Mouse (Mus musculus) stomach, postnatal 0 days (tissue): ENCODE results near the gene Ccdc92b. TPM values are rescaled to one million over a fixed set of nuclear protein-coding genes. Genes with fewer than 3 reads are reported as not detected.

Experiments
- ATAC-seq: fragments of 200-750 bp; cut with Nextera tagmentation; 2 replicates; pipeline ENCODE4 v1.8.0; 2017; ENCODE audit not compliant: low FRiP score, low TSS enrichment
- DNase-seq: peaks from one replicate; pipeline ENCODE4 v3.0.0-alpha.2; 2016; ENCODE audit warnings: low spot score
- H3K27ac ChIP-seq: fragments of 300-500 bp; sonication (generic); replicated peaks from 2 replicates; pipeline ENCODE4 v1.5.1; 2014; ENCODE audit warnings: mild to moderate bottlenecking, control low read depth
- H3K27me3 ChIP-seq: fragments of 300-500 bp; sonication (generic); 2 replicates; pipeline ENCODE4 v1.6.1; 2014; ENCODE audit warnings: low read length; ENCODE audit not compliant: control insufficient read depth, insufficient read depth
- H3K36me3 ChIP-seq: fragments of 300-500 bp; sonication (generic); 2 replicates; pipeline ENCODE4 v1.6.1; 2014; ENCODE audit warnings: low read length, mixed read lengths; ENCODE audit not compliant: control insufficient read depth, insufficient read depth
- H3K4me1 ChIP-seq: fragments of 300-500 bp; sonication (generic); replicated peaks from 2 replicates; pipeline ENCODE4 v1.6.1; 2014; ENCODE audit warnings: antibody characterized with exemption; ENCODE audit not compliant: control insufficient read depth, insufficient read depth
- H3K4me2 ChIP-seq: fragments of 300-500 bp; sonication (generic); replicated peaks from 2 replicates; pipeline ENCODE4 v1.6.1; 2014; ENCODE audit warnings: low read depth, mild to moderate bottlenecking, control low read depth, moderate library complexity
- H3K4me3 ChIP-seq: fragments of 300-500 bp; sonication (generic); 2 replicates; pipeline ENCODE4 v1.5.1; 2014; ENCODE audit warnings: low read depth, low read length, control low read depth
- H3K9ac ChIP-seq: fragments of 300-500 bp; sonication (generic); 2 replicates; pipeline ENCODE4 v1.6.1; 2014; ENCODE audit warnings: mild to moderate bottlenecking, low read length, control low read depth, mixed read lengths
- H3K9me3 ChIP-seq: fragments of 300-500 bp; sonication (generic); 2 replicates; pipeline ENCODE4 v1.6.1; 2016; ENCODE audit warnings: low read length; ENCODE audit not compliant: control insufficient read depth
- CTCF ChIP-seq: IDR thresholded peaks from 2 replicates; pipeline ENCODE4 v1.5.1; 2016; ENCODE audit warnings: antibody characterized with exemption, low read depth, mild to moderate bottlenecking, moderate library complexity
- EP300 ChIP-seq: optimal IDR thresholded peaks from 2 replicates; pipeline ENCODE3; 2016; ENCODE audit warnings: antibody characterized with exemption
- WGBS: fragments of 180-500 bp; shearing (Covaris S2); extraction: QIAGEN DNeasy Blood & Tissue Kit; methylation state at CpG from one replicate; pipeline ENCODE4 v1.1.7; 2014; 5-methylcytosine and 5-hydroxymethylcytosine counted together
- polyA plus RNA-seq: library from polyadenylated mRNA; unstranded; fragments of >200 nt; fragmentation: Nextera tagmentation; extraction: Ambion mirVana; gene quantifications from 2 replicates; pipeline ENCODE4 v1.2.1, GENCODE M21; 2015

Gene Ccdc92b
- polyA plus RNA-seq, 1 experiment from 2014 or later: 0.55 TPM

GRCm38 (mm10) chr11:74672901-74673513 is 53.6 kb downstream of the Ccdc92b start:
- H3K4me2 ChIP-seq: no peak overlapping the region
- no peaks in the 10 kb centered on the region for H3K9me3 ChIP-seq
- H3K4me1 ChIP-seq: no peaks in the 10 kb centered on the region
- no peak for ATAC-seq
- 63% methylated on average over 6 of the region's 6 CpGs for WGBS
- no peaks in the 10 kb centered on the region for H3K27me3 ChIP-seq
- H3K4me3 ChIP-seq: no peak overlapping the region
- peaks cover 18% of the 10 kb centered on the region for H3K36me3 ChIP-seq
- no peak overlapping the region for H3K27ac ChIP-seq
- no peak; the same call in 1 of the 2 replicates for TF ChIP-seq CTCF
- no peak for TF ChIP-seq EP300
- DNase-seq: peak; percentile 15
- H3K9ac ChIP-seq: no peak overlapping the region

GRCm38 (mm10) chr11:74673561-74673960 is 54.2 kb downstream of the Ccdc92b start:
- Histone ChIP-seq H3K9ac (no peak overlapping the region), H3K4me1 (no peaks in the 10 kb centered on the region), H3K4me2 (no peak overlapping the region), H3K9me3 (no peaks in the 10 kb centered on the region), H3K27me3 (no peaks in the 10 kb centered on the region), H3K4me3 (no peak overlapping the region), H3K36me3 (peaks cover 21% of the 10 kb centered on the region), H3K27ac (no peak overlapping the region)
- DNase-seq: no peak
- TF ChIP-seq CTCF (no peak), EP300 (no peak)
- 89% methylated on average over 1 of the region's 1 CpGs for WGBS
- no peak for ATAC-seq

GRCm38 (mm10) chr11:74674713-74675112 is 55.3 kb downstream of the Ccdc92b start:
- ATAC-seq: no peak
- no peak overlapping the region for H3K4me3 ChIP-seq
- WGBS: 96% methylated on average over 8 of the region's 8 CpGs
- no peaks in the 10 kb centered on the region for H3K9me3 ChIP-seq
- H3K27ac ChIP-seq: no peak overlapping the region
- no peak for TF ChIP-seq CTCF
- TF ChIP-seq EP300: no peak
- H3K36me3 ChIP-seq: peaks cover 17% of the 10 kb centered on the region
- H3K4me1 ChIP-seq: no peaks in the 10 kb centered on the region
- no peak overlapping the region for H3K9ac ChIP-seq
- no peak overlapping the region for H3K4me2 ChIP-seq
- DNase-seq: no peak
- no peaks in the 10 kb centered on the region for H3K27me3 ChIP-seq

GRCm38 (mm10) chr11:74675156-74675555 is 55.8 kb downstream of the Ccdc92b start:
- peaks cover 19% of the 10 kb centered on the region for H3K36me3 ChIP-seq

More at GRCm38 (mm10) chr11:74675156-74675555, 55.8 kb downstream of the Ccdc92b start:
- no peak overlapping the region for H3K4me3 ChIP-seq
- no peaks in the 10 kb centered on the region for H3K9me3 ChIP-seq
- no peak for ATAC-seq
- DNase-seq: no peak
- no peaks in the 10 kb centered on the region for H3K4me1 ChIP-seq
- H3K27ac ChIP-seq: no peak overlapping the region
- TF ChIP-seq CTCF: no peak
- no peak for TF ChIP-seq EP300
- 74% methylated on average over 4 of the region's 4 CpGs for WGBS
- H3K4me2 ChIP-seq: no peak overlapping the region
- H3K27me3 ChIP-seq: no peaks in the 10 kb centered on the region
- no peak overlapping the region for H3K9ac ChIP-seq

Other genes starting within 250 kb of the Ccdc92b start
- gene Rap1gap2, start 8.7 kb upstream of the Ccdc92b start, polyA plus RNA-seq: 7.6 and 8.2 TPM in 2 replicates
- 17.8 and 19.9 TPM in 2 replicates for gene Cluh, start 29.9 kb downstream of the Ccdc92b start, polyA plus RNA-seq
- gene Pafah1b1, start 105.1 kb downstream of the Ccdc92b start, polyA plus RNA-seq: 47.5 and 51.7 TPM in 2 replicates
- gene Mettl16, start 151.2 kb downstream of the Ccdc92b start, polyA plus RNA-seq: 13.4 and 13.9 TPM in 2 replicates
- 2.5 and 2.6 TPM in 2 replicates for gene Mnt, start 211.3 kb downstream of the Ccdc92b start, polyA plus RNA-seq